Mouse (Mus musculus) cerebellum, adult 8-10 months (tissue): Measurements from ENCODE around the gene Cabp1.

Experiments
- DNase-seq: peaks from one replicate; pipeline ENCODE4 v3.0.0; 2022

The Cabp1 gene

DNA sequence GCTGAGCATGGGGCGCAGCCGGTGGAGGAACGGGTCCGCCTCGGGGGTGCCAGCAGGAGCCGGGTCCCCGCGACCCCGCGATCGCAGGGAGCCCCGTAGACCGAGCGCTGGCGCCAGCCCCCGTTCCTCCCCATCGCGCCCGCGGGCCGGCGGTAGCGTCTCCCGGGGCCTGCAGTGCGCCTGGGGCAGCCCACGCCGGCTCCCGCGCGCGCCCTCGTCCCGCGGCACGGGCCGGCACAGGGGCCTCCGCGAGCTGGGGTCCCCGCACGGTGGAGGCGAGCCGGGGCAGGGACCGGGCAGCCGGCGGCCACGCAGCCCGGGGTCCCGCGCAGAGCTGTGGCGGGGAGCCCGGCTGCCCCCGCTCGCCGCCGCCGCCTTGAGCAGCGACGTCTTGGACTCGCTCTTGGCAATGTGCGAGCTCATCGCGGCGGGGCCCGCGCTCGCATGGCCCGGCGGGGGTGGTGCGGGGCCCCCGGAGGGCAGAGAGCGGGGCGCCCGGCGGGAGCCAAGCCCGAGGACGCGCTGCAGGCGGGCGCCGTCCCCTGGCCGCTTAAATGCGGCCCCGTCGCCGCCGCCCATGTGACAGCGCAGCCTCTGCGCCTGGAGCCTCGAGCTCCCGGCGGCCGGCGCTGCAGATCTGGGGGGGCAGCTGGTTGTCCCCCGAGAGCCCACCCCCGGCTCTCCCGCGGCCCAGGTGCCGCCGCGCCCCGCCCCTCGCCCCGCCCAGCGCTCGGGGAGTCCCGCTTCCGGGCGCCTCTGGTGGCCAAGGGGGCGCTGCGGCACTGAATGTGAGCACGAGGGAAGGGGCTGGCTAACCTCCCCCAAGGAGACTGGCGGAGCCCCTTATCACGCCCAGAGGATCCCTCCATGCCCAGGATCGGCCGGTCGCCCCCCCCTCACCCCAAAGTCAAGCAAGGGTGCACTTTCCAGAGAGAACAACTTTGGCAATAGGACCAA, at the start of gene Cabp1:
Cabp1 (minus strand) TSS at position 713 of the 957 bp plus-strand sequence.
- peak; percentile 68 for DNase-seq

DNA sequence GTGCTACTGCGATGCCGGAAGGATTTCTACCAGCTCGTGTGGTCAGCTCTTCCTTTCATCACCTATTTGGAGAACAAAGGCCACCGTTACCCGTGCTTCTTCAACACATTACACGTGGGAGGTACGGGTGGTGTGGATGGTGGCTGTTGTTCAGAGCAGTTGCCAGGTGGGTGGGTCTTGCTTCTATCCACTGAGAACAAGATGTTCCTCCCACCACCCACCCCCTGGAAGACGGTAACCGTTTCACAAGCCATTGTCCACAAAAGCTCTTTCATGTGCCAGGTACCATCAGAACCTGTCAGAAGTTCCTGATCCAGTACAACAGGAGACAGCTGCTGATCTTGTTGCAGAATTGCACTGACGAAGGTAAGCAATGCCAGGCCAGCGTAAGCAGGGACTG, 46.0 kb upstream of the Cabp1 start:
- no peak for DNase-seq

- DNase-seq, result no peak
These were observed 44.6 kb upstream of the Cabp1 start for GRCm38 (mm10) chr5:115238729-115239195.

DNA sequence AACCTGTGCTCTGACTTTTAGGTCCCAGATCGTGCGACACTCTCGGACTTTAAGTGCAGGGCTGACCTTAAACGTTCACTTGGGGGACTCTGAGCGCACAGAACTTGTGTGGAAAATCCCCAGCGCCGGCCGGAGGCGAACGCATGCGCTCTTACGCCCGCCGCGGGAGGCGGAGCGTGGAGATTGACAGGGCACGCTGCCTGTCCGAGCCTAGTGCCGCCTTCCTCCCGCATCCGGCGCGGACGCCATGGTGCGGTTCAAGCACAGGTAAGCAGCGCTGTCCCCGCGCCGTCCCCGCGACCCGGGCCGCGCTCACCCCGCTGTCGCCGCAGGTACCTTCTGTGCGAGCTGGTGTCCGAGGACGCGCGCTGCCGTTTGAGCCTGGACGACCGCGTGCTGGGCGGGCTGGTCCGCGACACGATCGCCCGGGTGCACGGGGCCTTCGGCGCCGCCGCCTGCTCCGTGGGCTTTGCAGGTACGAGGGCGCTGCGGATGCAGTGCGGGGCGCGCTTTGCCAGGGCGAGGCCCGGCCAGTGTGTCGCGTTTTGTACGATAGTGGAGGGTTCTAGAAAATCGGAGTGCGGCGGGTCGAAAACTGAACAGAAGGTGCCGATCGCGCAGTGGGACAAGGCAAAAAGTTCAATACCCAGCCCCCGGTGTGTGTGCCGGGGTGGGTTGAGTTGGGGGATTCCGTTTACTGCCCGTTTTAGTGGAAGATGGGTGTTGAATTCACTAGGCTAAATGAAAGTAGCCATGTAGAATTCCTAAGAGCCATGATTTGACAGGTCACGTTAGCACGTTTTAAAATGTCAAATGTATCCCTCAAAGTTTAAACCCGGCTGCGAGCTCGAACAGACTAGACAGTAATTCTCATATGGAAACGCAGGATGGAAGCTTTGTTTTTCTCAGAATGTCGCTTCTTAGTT, 43.9 kb upstream of the Cabp1 start:
- DNase-seq, result peak; percentile 93

DNA sequence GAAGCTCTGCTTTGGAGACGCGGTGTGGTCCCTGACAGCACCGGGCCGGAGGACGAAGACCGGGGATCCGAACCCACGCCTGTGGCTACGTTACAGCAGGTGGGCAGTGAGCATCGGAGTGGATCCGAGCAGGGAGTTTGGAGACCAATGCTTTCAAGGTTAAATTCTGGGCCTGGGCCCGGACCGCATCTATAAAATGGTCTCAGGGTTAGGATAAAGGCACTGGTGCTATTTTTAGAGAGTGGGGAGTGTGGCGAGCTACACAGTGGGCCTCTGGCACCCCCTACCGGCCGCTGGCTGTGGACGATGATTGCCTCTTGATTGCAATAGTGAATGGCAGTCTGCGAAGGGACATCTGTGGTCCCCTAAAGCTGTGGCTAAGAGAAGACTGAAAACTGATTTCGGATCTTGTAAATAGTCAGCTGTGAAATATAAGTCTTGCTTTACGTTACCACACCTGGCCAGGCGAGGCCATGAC, 41.6 kb upstream of the Cabp1 start, which contains the start of gene Pop5:
Pop5 (plus strand) TSS at position 51 of the 478 bp plus-strand sequence.
- DNase-seq, result peak; percentile 94

DNA sequence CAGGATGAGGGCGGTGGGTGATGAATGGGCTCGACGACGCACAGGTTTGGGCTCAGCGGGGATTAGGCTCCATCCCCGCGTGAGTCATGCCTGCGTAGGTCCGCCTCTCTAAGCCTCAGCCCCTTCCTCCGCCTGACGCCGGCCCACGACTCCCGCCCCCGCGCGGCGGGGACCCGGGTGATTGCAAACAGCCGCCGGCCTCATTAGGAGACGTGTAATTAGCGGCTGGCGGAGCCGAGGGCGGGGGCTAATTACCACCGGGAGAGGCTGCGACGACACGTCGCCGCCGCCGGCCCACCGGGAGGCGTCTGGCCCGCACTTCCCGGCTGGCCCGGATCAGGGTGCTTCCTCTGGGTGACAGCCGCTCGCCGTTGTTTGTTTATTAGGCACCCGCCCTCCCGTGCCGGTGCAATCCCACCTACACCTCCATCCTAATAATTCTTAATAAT, 41.2 kb upstream of the Cabp1 start:
- peak; percentile 72 for DNase-seq

GRCm38 (mm10) chr5:115234519-115234918, 40.3 kb upstream of the Cabp1 start:
- no peak for DNase-seq

- no peak for DNase-seq
These were observed 39.0 kb upstream of the Cabp1 start for GRCm38 (mm10) chr5:115233031-115233780.

DNA sequence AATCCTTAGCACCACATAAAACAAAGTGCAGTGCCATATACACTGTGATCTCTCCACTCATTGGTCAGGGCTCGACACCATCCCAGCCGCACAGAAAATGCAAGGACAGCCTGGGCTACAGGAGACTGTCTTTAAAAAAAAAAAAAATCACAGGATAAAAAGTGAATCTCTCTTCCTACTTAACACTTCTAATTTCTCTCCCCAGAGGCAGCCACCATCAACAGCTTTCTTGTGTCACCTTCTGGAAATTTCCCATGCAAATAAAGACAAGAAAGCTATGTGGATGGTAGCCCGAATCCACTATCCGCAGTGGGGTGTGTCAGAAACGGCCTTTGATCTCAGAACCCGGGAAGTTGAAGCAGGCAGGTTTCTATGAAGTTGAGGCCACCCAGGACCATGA, 38.3 kb upstream of the Cabp1 start:
- DNase-seq, result no peak

GRCm38 (mm10) chr5:115231552-115232120, 37.5 kb upstream of the Cabp1 start:
- DNase-seq, result no peak

- no peak for DNase-seq
These were observed 36.8 kb upstream of the Cabp1 start for GRCm38 (mm10) chr5:115230830-115231551.

DNA sequence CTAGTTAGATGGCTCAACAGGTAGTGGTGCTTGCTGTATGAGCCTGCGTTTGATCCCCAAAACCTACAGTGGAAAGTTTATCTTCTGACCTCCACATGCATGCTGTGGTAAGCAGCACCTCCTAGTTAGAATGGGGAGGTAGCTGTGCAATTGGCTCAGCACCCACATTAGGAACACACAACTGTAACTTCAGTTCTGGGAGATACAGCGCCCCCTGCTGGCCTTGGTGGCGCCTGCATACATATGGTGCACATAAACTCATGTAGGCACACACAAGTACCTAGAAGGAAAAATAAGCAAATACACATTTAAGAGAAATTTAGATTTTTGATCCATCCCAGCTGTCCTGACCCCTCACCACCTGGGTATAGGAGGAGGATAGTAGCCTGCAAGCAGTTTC, 28.3 kb upstream of the Cabp1 start:
- DNase-seq, result no peak

DNA sequence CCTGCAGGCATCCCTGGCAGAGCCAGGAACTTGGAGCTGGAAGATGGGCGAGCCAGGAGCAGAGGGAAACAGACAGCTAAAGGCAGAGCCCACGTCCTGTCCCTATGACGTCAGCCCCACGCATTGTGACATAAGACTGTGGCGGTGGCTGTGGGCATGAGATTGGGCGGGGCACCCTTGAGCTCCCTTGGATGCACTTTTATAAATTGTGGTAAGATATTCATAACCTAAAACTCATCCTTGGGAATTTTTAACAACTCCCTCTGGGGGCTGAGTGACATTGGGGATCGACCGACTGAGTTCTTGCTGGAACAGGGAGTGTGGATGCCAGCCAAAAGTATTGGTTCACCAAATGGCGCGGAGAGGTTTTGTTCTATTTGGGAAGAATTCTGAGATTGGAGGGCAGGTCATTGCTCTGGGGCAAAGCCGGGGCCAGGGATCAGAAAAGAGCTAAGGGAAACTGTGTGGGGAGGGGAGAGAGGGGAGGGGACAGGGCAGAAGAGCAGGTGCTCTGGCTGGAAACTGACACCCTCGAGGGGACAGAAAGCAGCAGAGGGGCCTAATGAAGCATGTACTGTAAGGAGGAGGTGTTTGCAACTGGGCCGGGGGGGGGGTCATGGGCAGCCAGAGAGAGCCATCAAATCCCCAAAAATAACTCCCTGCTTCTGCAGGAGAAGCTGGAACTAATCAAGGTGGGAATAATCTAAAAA, 26.9 kb upstream of the Cabp1 start:
- peak; percentile 60 for DNase-seq

- DNase-seq, result no peak
These were observed 23.8 kb upstream of the Cabp1 start for GRCm38 (mm10) chr5:115217998-115218397.

- DNase-seq, result no peak
These were observed 21.3 kb upstream of the Cabp1 start for GRCm38 (mm10) chr5:115215273-115216185.

DNA sequence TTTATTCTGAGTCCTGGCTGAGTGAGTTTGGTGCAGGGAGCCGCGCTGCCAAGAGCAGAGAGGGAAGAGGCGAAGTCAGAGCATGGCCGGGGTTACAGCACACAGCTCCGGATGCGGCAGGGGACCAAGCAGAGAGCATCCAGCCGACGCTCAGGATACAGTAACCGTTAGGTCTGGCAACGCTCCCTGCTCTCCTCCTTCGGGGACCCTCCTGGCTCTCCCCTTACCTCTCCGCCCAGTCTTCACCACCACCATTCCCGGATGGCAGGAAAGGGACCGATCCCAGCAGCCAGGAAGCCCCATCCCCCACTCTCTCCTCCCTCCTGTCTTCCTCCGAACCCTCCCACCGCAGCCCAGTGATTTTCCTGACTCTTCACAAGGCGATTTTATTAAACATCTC, 20.7 kb upstream of the Cabp1 start:
- peak; percentile 75 for DNase-seq

GRCm38 (mm10) chr5:115212861-115213260, 18.7 kb upstream of the Cabp1 start:
- DNase-seq, result no peak

- no peak for DNase-seq
These were observed 18.3 kb upstream of the Cabp1 start for GRCm38 (mm10) chr5:115212451-115212850.

DNA sequence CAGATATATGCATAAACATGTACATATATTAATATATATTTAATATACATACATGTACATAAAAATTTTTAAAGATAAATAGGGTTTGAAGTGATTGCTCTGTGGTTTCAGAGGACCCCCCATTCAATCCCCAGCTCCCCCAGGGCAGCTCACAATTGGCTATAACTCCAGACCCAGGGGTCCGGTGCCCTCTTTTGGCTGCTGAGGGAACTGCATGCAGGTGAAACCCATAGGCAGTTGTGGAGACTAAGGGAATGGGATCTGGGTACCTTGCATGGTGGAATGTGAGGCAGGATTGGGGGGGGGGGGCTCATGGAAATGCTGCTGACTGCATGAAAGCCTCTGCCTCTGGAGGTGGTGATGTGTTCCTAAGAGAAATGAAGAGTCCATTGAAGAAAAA, 16.2 kb upstream of the Cabp1 start:
- no peak for DNase-seq
